Mouse (Mus musculus): Measurements from ENCODE around the gene Cmah.
"Not testable (repeated sequence)": the region's sequence is repeated elsewhere in the genome, so short reads cannot be mapped to it uniquely, and the experiment has no call there.

Cmah gene

GRCm38 (mm10) chr13:24340462-24340861 is 13.3 kb downstream of the Cmah start:
- in situ Hi-C loops (cut with MboI, MseI): no loop called here

- in situ Hi-C loops (cut with MboI, MseI): no loop called here
These were observed 14.9 kb downstream of the Cmah start for GRCm38 (mm10) chr13:24342091-24342490.

- in situ Hi-C loops (cut with MboI, MseI): loop anchor here (10.0 kb wide), 1 partner anchor 332 kb away; no protein-coding TSS in a partner anchor
These were observed 25.8 kb downstream of the Cmah start for GRCm38 (mm10) chr13:24353004-24353403.

GRCm38 (mm10) chr13:24354751-24355150 is 27.5 kb downstream of the Cmah start:
- in situ Hi-C loops (cut with MboI, MseI): loop anchor here (10.0 kb wide), 1 partner anchor 330 kb away; no protein-coding TSS in a partner anchor

DNA sequence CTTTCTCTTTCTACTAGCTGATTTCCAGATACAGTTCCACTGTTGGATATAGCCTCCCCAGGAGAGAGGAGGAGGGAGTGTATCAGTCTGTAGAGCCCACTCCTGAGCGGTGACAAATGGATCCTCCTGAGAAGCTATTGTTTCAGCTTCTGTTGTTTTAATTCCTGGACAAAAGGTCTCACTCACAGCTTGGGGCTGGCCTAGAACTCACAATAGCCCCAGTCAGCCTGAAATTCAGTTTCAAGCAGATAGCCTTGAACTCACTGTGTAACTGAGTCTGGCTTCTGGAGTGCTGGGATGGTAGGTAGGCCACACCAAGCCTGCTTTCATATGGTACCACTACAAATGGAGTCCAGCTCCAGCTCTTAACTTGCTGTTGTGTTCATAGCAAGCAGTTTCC is 32.0 kb downstream of the Cmah start:
- in situ Hi-C loops (cut with MboI, MseI): loop anchor here (10.0 kb wide), 1 partner anchor 326 kb away; no protein-coding TSS in a partner anchor

GRCm38 (mm10) chr13:24365191-24365590 is 38.0 kb downstream of the Cmah start:
- in situ Hi-C loops (cut with MboI, MseI): no loop called here

DNA sequence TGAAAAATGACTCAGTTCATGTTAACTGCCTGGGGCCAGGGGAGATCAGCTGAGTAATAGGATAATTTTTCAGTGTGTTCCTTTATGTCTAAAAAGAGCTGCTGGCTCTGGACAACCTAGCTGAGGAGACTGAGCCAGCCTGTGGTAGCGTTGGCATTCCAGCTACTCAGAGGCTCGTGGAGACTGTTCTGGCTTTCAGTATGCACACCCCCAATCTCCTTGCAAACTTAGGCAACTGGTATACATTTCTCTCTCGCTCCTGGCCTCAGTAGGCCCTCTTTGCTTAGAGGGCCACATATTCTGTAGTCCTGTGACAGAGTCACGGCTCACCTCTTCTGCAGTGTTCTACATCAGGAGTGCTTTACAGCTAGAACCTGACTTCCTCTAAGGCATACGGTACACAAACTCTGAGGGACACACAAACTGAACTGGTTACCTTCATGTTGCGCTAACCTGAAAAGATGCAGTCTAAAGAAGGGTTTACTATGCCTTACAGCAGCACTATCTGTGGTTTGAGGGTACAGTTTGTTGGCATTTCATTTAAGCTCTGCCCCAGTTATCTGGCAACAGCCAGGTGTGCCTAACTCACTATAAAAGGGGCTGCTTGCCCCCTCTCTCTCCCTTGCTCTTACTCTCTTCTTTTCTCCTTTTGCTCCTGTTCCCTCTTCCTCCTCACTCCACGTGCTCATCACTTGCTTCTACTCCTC is 45.8 kb downstream of the Cmah start:
- in situ Hi-C loops (cut with MboI, MseI): no loop called here

DNA sequence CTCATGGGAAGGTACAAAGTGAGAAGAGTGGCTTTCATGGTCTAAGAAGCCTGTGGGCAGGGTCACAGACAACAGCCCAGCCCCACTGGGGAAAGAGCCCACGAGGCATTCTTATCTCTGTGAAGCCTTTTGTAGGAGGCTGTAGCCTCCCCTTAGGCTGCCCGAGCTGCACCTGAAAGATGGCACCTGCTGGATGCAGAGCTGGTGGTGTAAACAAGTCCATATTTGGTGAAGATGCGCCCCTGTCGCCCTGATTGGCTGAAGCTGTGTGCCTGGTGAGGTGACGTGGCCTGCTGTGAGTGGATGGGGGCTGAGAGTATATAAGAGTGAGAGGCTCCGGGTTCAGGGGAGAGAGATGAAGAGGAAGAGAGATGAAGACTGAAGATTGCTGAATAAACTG is 47.4 kb downstream of the Cmah start:
- in situ Hi-C loops (cut with MboI, MseI): not testable (repeated sequence)

GRCm38 (mm10) chr13:24375320-24376203 is 48.4 kb downstream of the Cmah start:
- in situ Hi-C loops (cut with MboI, MseI): no loop called here

DNA sequence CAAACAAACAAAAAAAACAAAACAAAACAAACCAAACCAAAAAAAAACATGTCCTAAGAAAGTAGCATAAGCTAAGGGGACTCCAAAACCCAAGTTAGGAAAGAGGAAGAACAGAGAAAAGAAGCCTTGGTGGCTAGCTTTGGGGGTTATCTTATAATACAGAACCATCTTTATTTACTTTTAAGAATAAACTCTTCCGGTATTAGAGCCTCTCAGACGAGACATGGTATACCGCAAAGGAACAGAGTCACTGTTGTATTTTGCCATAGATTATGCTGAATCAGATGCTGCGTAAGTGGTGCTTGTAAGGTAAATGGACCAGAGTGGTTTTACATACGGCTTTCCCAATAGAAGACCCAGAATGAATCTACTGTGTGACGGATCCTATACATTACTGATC is 53.5 kb downstream of the Cmah start:
- in situ Hi-C loops (cut with MboI, MseI): no loop called here

GRCm38 (mm10) chr13:24383885-24384284 is 56.7 kb downstream of the Cmah start:
- in situ Hi-C loops (cut with MboI, MseI): no loop called here

DNA sequence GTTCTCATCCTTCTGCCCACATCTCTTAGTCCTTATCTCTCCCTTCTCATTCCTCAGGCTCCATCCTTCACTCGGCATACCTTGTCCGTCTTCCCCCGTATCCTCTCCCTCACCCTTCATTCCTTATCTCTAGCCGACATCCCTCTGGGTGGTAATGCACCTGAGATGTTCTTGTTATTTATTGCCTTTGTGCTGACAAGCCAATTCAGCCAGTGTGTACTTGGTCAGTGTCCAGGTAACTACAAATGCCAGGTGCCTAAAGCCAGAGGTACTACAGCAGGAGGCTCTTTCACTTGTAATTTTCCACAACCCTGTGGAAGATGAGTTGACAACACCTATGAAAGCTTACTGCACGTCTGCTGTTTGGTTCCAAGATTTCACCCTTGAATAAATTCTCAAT is 64.7 kb downstream of the Cmah start:
- in situ Hi-C loops (cut with MboI, MseI): no loop called here

GRCm38 (mm10) chr13:24392655-24393054 is 65.5 kb downstream of the Cmah start:
- in situ Hi-C loops (cut with MboI, MseI): no loop called here

- in situ Hi-C loops (cut with MboI, MseI): no loop called here
These were observed 65.9 kb downstream of the Cmah start for GRCm38 (mm10) chr13:24393055-24393454.

DNA sequence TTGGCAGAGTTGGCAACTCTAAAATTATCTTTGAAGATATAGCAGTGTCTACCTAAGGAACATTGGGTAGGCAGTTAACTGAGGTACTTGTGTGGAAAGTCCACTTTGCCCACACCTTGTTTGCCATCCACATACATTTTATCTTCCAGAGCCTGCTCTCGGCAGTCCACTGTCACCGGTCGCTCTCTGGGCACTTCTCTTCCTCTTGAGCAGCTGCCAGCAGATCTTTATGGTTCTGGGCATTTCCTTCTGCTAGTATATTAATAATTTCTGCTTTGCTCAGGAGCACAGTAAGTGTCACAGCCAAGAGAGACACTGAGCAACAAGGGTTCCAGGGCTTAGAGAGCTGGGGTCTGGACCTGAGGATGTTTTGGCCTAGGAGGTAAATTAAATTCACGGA is 68.6 kb downstream of the Cmah start:
- in situ Hi-C loops (cut with MboI, MseI): no loop called here

GRCm38 (mm10) chr13:24397181-24397580 is 70.0 kb downstream of the Cmah start:
- in situ Hi-C loops (cut with MboI, MseI): no loop called here

GRCm38 (mm10) chr13:24398488-24398887 is 71.3 kb downstream of the Cmah start:
- in situ Hi-C loops (cut with MboI, MseI): no loop called here

- in situ Hi-C loops (cut with MboI, MseI): not testable (repeated sequence)
These were observed 74.6 kb downstream of the Cmah start for GRCm38 (mm10) chr13:24401821-24402220.

DNA sequence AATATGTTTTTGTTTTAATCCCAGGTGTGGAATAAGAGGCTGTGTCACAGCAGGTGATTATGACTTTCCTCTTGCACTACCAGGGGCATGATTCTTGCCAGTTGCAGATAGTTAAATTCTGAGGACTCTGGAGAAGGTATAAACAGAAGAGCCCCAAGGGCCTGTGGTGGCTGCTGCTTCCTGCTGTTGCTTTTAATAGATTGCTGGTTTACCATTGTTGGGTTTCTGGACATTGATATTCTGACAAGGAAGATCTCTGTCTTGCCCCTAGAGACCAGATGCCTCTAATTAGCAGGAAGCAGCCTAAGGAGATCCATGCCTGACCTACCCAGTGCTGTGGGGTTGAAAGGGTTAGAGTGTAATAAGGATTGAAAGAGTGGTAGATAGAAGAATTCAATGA is 75.8 kb downstream of the Cmah start:
- in situ Hi-C loops (cut with MboI, MseI): no loop called here

- in situ Hi-C loops (cut with MboI, MseI): no loop called here
These were observed 79.6 kb downstream of the Cmah start for GRCm38 (mm10) chr13:24406847-24407246.

GRCm38 (mm10) chr13:24414635-24415206 is 87.5 kb downstream of the Cmah start:
- in situ Hi-C loops (cut with MboI, MseI): loop anchor here (5.0 kb wide), 1 partner anchor 188 kb away; no protein-coding TSS in a partner anchor

GRCm38 (mm10) chr13:24415506-24416206 is 88.5 kb downstream of the Cmah start:
- in situ Hi-C loops (cut with MboI, MseI): loop anchor here (5.0 kb wide), 1 partner anchor 187 kb away; no protein-coding TSS in a partner anchor

Data from T-helper 1 cell (primary cell).